ENCODE assay signal across 7 mouse cellular contexts in the genomic region with DNA sequence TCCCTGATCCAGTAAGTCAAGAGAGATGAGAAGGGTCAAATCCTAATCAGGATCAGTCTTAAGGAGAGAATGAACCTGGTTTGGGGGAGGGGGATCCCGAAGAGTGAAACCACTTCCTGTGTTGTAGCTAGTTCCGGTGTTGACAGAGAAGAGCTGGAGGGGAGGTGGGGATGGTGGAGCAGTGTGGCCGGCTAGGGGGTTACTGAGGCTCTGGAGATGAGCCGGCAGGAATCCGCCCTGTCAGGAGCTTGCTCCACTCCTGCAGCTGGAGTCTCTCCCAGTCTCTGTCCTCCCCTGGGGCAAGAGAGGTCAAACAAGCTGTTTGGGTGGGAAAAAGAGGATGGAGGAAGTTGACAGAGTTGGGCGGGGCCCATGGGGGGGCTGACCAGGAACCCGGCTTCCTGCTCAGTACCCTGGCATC. TPM values are rescaled to one million over a fixed set of nuclear protein-coding genes. Genes with fewer than 3 reads are reported as not detected.
A peak's percentile ranks its signal among the peaks of the same experiment; 100 is the strongest.
DNase-seq lines count a peak whose midpoint lies in the region; ATAC-seq and TF ChIP-seq lines count a peak whose summit lies in the region.

A gene (plus strand): TSS at position 126 of the 421 bp plus-strand sequence.

- peak within 1 kb of the TSS; percentile 65; the same call in 1 of the 2 replicates for H3K4me3 ChIP-seq in hindbrain, embryonic 15.5 days
- H3K4me3 ChIP-seq in liver, embryonic 14.5 days (ENCODE audit: insufficient read depth in 1 of 2, low read depth in 2 of 2, low read length in 2 of 2), result peak within 1 kb of the TSS; percentile 3 to 34

- H3K4me1 ChIP-seq in hindbrain, embryonic 15.5 days (replicated peaks), result peaks cover 70% of the 10 kb centered on the region
- H3K4me1 ChIP-seq in liver, embryonic 14.5 days (replicated peaks; ENCODE audit: control insufficient read depth in 2 of 2, insufficient read depth in 2 of 2, low read length in 1 of 2), result peaks cover 21 to 29% of the 10 kb centered on the region in 2 experiments

- H3K9me3 ChIP-seq in hindbrain, embryonic 15.5 days, result no peaks in the 10 kb centered on the region
- no peaks in the 10 kb centered on the region for H3K9me3 ChIP-seq in liver, embryonic 14.5 days (ENCODE audit: control insufficient read depth, low read length)

- TF ChIP-seq EP300 in liver, embryonic 14.5 days (IDR thresholded peaks at IDR 0.05; ENCODE audit: low read depth), result no peak

- WGBS in hindbrain, embryonic 15.5 days, result 34% methylated on average over 7 of the region's 7 CpGs
- 5% methylated on average over 7 of the region's 7 CpGs for WGBS in liver, embryonic 14.5 days (ENCODE audit: insufficient replicate concordance)

- no peaks in the 10 kb centered on the region for H3K27me3 ChIP-seq in hindbrain, embryonic 15.5 days
- no peaks in the 10 kb centered on the region for H3K27me3 ChIP-seq in liver, embryonic 14.5 days (ENCODE audit: control insufficient read depth, insufficient read depth, low read length)

- peak within 1 kb of the TSS; percentile 10; the same call in 1 of the 2 replicates for H3K27ac ChIP-seq in hindbrain, embryonic 15.5 days (replicated peaks)
- H3K27ac ChIP-seq in liver, embryonic 14.5 days, result no peak within 1 kb of the TSS

- H3K9ac ChIP-seq in hindbrain, embryonic 15.5 days, result peak within 1 kb of the TSS; percentile 14; the same call in 1 of the 2 replicates
- no peak within 1 kb of the TSS for H3K9ac ChIP-seq in liver, embryonic 14.5 days (replicated peaks)

- no peak for TF ChIP-seq CTCF in liver, embryonic 14.5 days (IDR thresholded peaks at IDR 0.05; ENCODE audit: low read depth)

- ATAC-seq in hindbrain, embryonic 15.5 days (ENCODE audit: low FRiP score, low read depth), result no peak
- no peak for ATAC-seq in liver, embryonic 14.5 days (ENCODE audit: insufficient read depth)

- peaks cover 4% of the 10 kb centered on the region; the same call in 1 of the 2 replicates for H3K36me3 ChIP-seq in hindbrain, embryonic 15.5 days
- H3K36me3 ChIP-seq in liver, embryonic 14.5 days (replicated peaks; ENCODE audit: control insufficient read depth, insufficient read depth, low read depth), result no peaks in the 10 kb centered on the region

- DNase-seq in A20 (ENCODE audit: low read depth, low spot score) (peak; percentile 85), ES-CJ7 (ENCODE audit: low read depth, low spot score) (peak; percentile 70)
- peak; percentile 54 to 67 for DNase-seq in gastrocnemius, adult 8-10 months (ENCODE audit: low spot score in 2 of 2)
- DNase-seq in liver, embryonic 14.5 days (ENCODE audit: low read depth in 3 of 3, low spot score in 3 of 3), result no peak
- peak; percentile 60 to 61 for DNase-seq in natural killer cell, adult 2 months (ENCODE audit: low spot score in 2 of 2)
- DNase-seq in yolk sac, embryonic 10.5 days (ENCODE audit: low spot score), result peak; percentile 51

- H3K4me2 ChIP-seq in hindbrain, embryonic 15.5 days, result peak within 1 kb of the TSS; percentile 89
- peak within 1 kb of the TSS; percentile 89 for H3K4me2 ChIP-seq in liver, embryonic 14.5 days (ENCODE audit: low read depth)

RNA-seq across cellular contexts. Expression of the gene that starts here (rescaled TPM):
- total RNA-seq in gastrocnemius, adult 8-10 months (2022), result 1 to 10 TPM in 1 of 4 experiments, under 1 TPM in 3; 0.53 to 1.8 (median 0.77) TPM
- 4.1 TPM in 2 replicates for polyA plus RNA-seq in hindbrain, embryonic 15.5 days (2015; fragmentation: Nextera tagmentation; extraction: Ambion mirVana)
- 2.9 and 4.2 TPM in 2 replicates for polyA plus RNA-seq in liver, embryonic 14.5 days (2012; rRNA removed)
- 8.1 and 9.8 TPM in 2 replicates for polyA plus RNA-seq in liver, embryonic 14.5 days (2014; fragmentation: Nextera tagmentation; extraction: Ambion mirVana)

Comparison
In these comparisons a context has a peak if more than half of its experiments do, and no peak if none do; other contexts are left out.
1. DNase-seq: peak in A20 (single experiment), ES-CJ7 (single experiment), gastrocnemius, adult 8-10 months (2 of 2), natural killer cell, adult 2 months (2 of 2) and yolk sac, embryonic 10.5 days (single experiment); none in liver, embryonic 14.5 days (0 of 3).